Mouse (Mus musculus) inflammation-experienced regulatory T-cells, adult 6 months (primary cell): ENCODE results near the gene Actn1. TPM values are rescaled to one million over a fixed set of nuclear protein-coding genes. Genes with fewer than 3 reads are reported as not detected.
A peak's percentile ranks its signal among the peaks of the same experiment; 100 is the strongest.

Experiments
- ATAC-seq: one replicate; pipeline ENCODE4 v1.8.0; 2017
- polyA plus RNA-seq, 3 experiments: library from polyadenylated mRNA; unstranded; fragments of 100-300 nt; shearing (Covaris generic); gene quantifications; one replicate each; pipeline ENCODE4 v1.2.1; 2017

The Actn1 gene
- polyA plus RNA-seq, 3 experiments from 2014 or later, result 9.2 to 43.5 (median 30.1) TPM

DNA sequence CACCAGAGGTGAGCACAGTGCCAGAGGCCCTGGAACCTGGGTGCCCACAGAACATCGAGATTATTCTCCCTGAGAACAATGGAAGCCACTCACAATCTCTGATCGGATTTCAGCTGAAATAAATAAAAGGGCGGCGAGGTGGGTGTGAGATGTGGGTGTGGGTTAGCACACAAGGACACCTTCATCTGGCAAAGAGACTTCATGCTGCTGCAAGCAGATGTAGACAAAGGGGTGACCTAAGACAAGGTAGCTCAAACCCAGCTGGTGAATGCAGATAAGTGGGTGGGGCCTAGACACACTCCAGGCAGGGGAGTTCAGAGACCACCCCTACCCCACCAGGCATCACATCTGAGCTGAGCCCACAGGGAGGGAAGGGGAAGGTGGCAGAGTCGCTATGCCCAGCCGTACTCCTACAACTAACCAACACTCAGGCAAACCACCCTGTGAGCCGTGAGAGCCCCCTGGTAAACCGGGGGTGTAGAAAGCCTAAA is 35.9 kb downstream of the Actn1 start:
- ATAC-seq, result no peak

DNA sequence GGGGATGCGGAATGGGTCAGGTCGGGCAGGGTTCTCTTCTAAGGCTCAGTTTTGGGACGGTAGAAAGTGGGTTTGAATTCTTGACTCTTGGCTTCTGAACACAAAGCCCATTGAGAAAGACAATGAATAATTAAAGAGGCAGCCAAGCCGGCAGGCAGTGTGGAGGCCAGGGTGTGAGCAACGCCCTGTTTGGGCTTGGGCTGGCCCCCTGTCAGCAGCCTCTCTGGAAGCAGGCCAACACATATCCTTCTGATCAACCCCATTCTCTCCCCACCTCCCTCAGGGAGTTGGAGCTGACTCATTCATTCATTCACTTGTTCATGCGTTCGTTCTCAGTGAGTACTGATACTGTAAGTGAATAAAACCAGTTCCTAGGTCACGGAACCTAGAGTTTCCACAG is 36.7 kb downstream of the Actn1 start:
- no peak for ATAC-seq

DNA sequence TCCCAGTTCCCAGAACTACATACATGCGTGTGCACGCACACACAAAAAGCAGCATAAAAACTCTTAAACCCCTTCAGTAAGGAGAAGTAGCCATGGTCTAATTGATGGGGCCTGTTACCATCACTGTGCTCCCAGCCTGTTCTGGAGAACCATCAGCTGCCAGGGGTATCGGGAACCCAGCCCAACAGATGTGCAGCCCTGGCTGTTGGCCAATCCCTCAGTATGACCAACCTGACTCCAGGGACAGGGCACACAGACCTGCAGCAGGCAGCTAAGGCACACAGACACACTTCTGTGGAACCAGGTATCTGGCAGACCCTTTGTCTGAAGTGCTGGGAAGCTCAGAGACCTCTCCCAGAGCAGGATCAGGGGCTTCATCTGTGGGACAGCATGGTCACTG is 37.7 kb downstream of the Actn1 start:
- no peak for ATAC-seq

DNA sequence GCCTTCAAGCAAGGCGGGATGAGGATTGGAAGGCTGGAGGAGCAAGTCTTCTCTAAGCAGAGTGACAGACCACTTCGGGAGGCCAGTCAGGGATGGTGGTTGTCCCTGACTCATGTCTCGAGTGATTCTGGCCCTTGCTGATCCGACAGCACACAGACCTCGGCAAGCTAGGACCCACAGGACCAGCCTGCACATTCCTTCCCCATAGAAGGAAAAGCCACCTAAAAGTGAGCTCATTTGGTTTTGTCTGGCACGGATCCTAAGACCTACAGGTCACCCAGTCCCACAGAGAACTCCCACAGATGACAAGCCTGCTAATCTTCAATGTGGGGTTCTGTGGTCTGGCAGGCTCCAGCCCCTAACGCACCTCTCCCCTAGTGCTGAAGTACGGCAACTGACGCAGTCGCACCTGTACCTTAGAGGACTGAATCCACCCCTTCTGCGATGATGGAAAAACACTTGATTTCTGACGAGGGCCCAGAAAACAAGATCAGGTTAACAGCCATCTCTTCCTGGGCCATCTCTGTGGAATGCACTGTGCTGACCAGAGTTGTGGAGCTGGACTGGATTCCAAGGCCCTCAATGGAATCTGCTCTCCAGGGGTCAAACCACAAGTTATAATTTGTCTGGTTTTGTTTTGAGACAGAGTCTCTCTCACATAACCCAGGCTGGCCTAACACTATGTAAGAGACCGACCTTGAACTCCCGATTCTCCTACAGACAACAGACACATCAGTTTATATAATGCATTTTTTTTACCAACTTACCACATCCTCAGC is 39.7 kb downstream of the Actn1 start:
- ATAC-seq, result no peak

DNA sequence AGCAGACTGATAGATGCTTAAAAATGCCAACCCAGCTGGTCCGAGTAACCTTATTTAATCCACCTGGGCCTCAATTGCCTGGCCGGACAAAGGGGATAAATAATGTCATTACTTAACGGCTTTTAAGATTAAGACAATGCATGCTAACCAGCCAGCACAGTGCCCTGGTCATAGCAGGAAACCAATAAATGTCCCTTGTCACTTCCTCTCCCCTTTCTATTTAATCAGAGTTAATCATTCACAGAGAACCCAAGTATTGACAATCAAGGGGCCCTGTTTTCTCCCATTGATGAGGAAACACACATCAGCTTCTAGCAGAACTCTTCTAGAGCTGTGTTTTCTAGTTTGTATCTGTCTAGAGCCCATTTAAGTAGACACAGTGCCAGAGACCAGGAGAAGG is 41.4 kb downstream of the Actn1 start:
- no peak for ATAC-seq

DNA sequence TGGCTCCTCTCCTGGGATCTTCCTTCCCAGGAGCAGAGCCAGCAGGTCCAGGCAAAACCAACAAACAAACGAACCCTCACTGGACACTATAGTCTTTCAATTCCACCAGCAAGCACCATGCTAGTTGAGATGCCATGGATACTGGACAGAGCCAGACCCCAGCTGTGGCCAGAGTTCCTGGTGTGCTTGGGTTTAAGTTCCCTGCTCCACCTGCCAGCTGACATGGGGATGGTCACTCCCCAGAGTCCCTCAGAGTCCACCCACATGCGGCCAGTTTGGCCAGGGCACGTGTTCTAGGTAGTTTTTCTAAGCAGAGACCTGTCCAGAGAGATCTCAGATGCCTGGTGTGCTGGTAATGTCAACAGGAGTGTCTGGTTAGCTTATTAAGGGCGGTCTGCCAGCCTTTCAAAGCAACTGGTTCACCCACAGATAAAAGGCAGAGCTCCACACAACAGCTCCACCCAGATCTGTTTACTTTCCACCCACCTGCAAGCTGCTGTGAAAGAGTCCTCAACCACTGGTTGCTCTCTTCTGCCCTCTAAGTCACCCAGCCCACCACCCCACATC is 42.0 kb downstream of the Actn1 start:
- ATAC-seq, result no peak

DNA sequence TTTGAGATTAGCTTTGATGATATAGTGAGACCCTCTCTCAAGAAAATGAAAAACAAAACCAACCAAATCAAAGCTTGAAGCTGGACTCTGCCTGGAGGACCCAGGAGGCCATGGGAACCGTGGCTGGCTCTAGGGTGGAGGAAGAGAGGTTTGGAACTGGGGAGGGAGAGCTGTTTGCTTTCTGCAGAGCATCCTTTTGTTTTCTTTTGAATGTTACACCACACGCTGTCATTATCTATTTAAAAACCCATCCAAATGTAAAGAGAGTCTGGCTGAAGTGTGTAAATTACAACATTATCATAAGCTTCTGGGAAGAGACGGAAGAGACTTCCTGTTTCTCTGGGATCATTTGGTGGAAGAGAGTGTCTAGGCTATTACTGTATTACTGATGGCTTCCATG is 43.1 kb downstream of the Actn1 start:
- no peak for ATAC-seq

DNA sequence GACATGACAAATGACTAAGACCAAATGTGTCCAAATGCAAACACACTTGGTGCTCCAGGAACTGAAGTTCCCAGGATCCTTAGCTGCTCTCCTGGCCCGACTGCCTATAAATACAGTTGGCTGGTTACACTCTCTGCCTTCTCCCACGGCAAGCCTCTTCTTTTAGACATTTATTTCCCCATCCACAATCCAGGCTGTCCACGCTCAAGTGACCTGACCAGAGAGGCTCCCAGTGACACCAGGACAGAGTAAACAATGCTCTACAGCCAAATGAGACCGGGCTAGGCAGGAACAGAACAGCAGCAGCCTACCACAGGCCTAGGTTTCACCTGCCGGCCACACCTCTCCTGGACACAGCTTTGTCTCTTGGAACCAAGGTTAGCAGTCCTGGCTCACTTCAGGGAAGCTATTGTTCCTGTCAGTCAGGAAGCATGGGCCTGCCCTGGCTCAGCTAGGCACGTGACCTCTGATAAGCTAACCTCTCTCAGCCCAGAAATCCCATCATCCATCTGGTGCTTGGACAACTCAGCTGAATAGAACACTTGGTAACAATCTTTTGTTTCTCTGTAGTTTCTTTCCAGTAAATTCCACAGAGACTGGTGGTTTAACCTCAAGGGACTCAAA is 43.8 kb downstream of the Actn1 start:
- no peak for ATAC-seq

DNA sequence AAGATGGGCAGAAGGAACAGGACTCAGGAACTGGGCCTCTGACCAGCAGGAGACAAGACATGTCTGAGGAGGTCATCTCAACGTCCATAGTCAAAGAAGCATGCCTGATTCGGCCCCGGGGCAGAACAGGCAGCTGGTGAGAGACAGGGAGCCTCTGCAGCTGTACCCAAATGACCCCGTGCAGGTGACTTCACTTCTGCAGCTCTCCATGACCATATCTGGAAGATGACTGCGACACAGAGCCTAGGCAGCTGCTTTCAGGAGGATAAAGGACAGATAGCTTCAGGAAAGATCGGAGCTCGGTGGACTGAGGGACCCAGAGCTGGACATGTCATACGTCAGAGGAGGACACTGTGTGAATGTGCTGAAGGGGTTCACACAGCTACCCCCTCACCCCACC is 46.4 kb downstream of the Actn1 start:
- no peak for ATAC-seq

DNA sequence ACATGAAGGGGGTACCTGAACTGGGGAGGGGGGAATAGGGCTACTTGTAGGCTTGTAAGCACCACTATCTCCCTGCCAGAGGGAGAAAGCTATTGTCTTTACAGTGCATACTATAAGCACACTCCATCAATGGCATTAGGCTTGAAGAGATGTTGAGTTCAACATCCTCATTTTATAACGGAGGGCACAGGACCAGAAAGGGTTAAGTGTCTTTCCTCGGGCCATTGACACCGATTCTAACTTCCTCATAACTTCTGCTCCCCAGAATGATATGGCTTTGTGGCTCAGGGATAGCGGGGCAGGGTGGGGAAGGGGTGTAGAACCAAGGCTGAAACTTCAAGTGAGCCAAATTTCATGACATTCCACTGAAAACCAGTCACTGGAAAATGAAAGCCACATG is 46.9 kb downstream of the Actn1 start:
- ATAC-seq, result no peak

DNA sequence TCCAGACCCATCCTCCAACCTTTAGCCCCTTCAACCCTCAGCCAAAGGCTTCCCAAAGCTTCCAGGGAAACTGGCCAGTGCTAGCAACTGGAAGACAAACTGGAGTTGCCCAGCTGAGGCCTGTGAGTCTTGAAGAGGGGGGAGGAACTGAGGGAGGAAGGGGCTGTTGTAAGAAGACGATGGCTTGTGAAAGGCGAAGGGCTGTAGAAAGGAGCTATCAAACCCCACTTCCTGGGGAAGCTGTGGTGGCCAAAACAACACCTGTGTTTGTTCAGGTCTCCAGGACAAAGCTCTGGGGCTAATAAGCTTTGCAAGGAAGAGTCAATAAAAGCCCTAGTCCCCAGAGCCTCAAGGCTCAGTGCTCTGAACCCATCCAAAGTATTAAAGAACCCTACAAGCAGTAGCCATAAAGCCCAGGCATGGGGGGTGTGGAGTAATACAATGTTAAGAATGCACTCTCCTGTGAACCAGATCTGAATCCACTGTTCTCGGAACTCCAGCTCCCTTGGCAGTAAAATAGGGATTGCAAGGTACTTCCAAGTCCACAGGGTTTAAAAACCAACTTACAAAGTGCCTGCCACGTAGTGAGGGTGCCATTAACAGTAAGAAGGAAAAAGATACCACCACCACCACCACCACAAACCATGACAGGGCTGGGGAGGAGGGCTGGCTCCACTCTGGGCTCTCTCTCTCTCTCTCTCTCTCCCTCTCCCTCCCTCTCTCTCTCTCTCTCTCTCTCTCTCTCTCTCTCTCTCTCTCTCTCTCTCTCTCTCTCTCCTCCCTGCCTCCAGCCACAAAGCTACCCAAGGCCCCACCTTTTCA is 49.2 kb downstream of the Actn1 start:
- no peak for ATAC-seq

DNA sequence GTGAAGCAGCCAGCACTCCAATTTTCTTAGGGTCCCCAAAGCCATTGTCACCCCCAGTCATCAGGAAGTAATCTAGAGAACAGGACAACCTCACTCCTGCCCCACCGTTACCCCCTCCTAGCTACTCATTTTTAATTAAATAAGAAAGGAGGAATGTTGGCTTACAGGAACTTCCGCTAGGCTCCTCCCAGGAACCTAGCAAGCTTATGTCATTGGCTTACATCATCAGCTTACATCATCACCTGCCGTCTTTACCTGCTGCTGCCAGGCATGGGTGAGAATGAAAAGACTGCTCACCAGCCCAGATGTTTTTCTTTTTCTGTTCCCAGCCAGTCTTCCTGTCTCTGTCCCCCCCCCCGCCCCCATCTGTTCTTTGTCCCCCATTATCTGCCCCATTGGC is 50.3 kb downstream of the Actn1 start:
- no peak for ATAC-seq

DNA sequence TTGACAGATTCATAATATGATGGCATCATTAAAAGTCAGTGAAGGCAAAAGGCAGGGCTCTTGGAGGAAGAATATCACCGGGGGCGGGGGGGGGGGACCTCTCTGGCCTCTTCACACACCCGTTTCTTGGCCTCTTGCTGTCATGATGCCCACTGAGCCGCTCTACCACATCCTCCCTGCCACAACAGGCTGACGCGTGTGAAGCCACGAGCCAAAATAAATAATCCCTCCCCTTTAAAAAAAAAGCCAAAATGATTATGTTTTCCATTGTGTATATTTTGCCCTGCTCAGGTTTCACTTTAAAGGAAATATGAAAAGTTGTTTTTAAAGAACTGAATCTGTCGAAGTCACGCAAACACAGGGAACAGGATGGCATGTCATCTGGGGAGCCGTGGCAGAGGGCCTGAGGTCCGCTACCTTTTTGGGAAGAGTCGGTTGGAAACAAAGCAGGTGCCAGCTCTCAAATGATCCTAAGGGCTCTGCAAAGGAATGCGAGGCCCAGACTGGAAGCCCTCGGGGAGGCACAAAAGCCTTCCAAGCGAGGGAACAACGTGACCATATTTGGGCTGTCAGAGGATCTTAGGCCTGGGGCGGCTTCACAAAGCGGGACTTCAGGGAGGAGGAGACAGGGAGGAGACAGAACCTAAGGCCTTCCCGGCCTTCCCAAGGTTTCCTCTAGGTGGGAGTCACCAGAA is 51.9 kb downstream of the Actn1 start:
- ATAC-seq, result no peak

DNA sequence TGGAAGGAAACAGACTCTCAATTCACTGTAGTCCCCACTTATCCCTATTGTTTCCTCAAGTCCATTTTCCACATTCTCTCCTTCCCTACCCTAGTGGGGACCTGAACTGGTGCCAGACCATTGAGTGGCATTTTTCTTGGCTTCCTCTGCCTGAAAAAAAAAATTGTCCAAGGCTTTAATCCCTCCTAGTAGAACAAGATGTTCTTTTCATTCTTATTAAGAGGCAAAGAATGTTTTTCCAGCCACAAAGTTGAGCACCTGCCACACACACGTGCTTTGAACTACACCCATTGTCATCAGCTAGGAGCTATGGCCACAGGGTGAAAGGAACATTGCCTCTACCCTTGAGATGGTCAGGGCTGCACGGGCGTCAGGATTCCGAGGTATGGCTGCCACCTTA is 56.9 kb downstream of the Actn1 start:
- ATAC-seq, result no peak

DNA sequence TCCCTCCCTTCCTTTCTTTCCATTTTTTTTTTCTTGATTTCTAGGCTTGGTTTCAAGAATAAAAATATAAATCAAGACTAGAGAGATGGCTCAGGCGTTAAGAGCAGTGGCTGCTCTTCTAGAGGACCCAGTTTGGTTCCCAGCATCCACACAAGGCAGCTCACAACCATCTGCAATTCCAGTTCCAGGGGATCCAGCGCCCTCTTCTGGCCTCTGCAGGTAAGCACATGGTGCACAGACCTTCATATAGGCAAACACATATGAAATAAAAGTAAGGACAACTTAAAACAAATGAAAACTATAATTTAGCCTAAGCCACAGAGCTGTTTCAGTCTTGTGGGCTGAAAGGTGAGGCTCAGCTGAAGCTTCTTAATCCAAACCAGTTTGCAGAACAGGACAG is 60.4 kb downstream of the Actn1 start:
- ATAC-seq, result no peak

DNA sequence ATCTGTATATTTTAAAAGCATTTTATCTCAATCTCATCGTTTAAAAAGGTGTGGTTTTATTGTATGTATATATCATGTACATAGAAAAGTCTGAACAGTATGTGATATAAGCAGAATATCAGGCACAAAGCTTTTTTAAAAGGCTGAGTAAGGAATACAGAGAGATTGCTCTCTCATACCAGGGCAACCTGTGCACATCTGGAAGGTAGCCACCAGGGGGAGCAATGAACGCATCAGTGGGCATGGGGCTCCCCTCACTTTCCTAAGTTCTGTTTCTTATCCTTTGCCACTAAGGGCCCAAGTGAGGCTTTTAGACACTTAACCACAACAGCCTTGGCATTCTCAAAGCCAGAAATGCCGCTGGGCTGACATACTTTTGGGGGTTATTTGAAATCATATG is 61.7 kb downstream of the Actn1 start:
- ATAC-seq, result peak; percentile 60

DNA sequence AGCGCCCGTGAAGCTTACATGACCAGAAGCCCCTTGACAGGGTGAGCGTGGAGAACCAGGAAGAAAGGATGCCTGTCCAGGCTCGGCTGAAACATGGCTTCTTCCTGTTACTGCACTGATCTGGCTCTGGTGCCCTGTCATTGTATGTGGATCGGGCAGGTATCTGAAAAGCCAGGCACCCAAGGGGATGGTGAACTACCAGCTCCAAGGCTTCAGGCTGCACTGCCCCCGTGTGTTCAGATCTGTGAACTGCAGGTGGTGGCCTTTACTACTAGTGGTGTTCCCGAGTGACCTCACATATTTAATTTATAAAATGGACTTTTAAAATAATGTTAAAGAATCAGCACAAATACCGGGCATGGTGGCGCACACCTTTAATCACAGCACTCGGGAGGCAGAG is 62.8 kb downstream of the Actn1 start:
- ATAC-seq, result peak; percentile 50

DNA sequence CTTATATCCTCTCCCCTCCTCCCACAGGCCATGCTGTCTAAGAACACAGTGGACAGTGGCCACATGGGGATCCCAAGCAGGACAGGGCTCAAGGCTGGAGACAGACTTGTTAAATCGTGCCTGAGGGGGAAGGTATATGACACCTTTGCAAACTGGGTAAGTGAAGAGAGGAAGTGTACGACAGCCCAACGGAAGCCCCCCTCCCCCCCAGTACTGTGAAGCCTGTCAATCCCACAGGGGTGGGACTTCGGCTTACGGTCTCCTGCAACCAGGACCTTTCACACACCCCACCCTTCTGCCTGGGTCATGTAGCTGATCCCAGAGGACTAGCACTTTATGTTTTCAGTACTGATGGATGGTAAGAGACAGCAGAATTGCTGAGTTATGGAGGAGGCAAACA is 68.4 kb downstream of the Actn1 start:
- ATAC-seq, result no peak

DNA sequence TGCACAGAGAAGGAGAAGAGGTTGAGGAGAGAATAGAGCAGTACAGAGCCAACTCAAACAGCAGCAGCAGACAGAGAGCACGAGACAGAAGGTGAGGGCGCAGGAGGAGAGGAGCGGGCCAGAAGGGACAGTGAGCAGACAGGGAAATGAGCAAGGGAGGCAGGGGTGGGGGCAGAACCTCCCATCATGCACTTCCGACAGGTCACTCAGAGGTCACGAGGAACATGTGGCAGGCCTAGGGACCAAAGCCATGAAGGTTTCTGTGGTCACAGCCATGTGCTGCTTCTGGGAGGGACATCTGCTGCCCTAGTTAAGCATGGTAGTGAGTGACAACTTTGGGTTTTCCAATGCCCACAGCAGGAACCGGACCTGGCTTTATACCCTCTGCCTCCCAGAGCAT is 68.8 kb downstream of the Actn1 start:
- no peak for ATAC-seq

DNA sequence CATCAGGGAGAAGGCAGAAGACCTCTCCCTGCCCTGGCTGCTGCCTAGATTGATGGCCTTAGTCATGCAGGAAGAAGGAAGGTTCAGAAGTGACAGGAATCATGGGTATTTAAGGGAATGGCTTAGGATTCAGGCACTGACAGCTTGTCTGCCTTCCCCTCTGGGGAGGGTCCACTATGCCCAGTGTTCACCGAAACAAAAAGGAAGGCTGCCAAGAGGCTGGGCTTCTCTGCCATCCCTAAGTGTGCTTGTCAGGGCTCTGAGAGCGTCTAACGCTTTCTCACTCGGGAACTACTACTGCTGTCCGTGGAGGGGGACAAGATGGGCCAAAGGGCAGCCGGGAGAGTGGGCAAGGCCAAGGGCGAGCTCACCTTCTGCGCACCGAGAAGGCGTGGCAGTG is 69.3 kb downstream of the Actn1 start:
- no peak for ATAC-seq

DNA sequence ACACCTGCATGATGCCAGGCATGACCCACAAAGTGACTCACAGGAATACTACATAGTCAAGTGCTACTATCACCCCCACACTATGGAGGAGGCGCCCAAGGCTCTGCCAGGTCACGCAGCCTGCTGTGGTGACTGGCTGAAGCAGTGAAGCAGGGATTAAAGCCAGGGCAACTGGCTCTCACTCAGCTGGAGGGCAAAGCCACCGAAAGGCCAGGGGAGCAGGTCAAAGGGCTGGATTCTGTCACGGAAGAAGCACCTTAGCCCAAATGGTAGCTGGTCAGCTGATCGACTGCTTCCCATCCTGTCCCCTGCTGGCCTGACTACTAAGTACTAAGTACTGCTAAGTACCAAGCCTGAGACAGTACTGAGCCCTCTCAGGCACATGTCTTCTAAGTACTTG is 76.1 kb downstream of the Actn1 start:
- ATAC-seq, result no peak

DNA sequence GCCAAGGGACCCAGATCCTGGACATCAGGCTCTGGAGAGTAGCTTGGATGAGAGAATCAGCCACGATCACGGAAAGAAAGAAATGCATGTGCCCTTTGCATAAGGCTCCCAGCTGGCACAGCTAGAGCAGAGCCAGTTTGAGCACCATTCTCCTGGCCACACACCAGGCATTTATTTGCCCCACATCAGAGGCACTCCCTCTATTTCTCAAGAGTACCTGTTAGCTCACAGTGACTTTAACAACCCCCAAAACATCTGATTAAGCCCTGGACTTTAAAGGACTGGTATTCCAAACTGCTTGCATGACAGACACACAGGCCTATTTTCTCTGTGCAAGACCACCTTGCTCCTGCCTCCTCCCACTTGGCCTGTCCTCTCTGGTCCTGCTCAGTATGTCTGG is 78.3 kb downstream of the Actn1 start:
- no peak for ATAC-seq

DNA sequence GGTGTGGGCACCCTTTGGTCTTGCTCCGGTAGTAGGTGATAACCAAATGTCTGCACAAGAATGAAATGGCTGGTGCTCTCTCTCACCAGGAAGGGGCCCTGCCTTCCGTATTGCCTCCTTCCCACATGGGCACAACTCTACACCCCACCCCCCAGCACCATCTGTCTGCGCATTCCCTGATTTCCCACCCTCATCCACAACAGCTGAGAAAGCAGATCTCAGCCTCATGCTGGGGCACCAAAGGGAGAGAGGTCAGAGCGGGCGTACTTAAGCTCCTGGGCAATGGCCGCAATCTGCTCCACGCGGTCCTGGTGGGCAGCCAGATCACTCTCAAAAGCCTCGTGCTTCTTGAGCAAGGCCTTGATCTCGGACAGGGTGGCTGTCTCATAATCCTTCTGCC is 82.1 kb downstream of the Actn1 start:
- no peak for ATAC-seq
